ENCODE assay signal across 8 mouse cellular contexts in genomic region chr14:62389729-62390536, GRCm38 (mm10).
DNase-seq lines count a peak whose midpoint lies in the region; ATAC-seq lines count a peak whose summit lies in the region.

No protein-coding gene starts in this region.

- H3K36me3 ChIP-seq in hindbrain, embryonic 13.5 days, result no peaks in the 10 kb centered on the region
- H3K36me3 ChIP-seq in neural tube, embryonic 15.5 days, result no peaks in the 10 kb centered on the region

- DNase-seq in adrenal gland, postnatal 14 days, result peak; percentile 27
- DNase-seq in adrenal gland, adult (ENCODE audit: inconsistent age in 2 of 2, low spot score in 1 of 2), result no peak
- DNase-seq in lung, postnatal 10 days, result peak; percentile 22
- no peak for DNase-seq in lung, postnatal 25 days (ENCODE audit: low spot score)
- DNase-seq in kidney, adult 8-10 months, result no peak
- no peak for DNase-seq in T-cell, adult 2 months (ENCODE audit: low spot score)

- H3K27ac ChIP-seq in hindbrain, embryonic 13.5 days, result 0 out of 2 replicates have a peak overlapping the region, but pooled peaks have one; percentile 13
- H3K27ac ChIP-seq in neural tube, embryonic 15.5 days (replicated peaks), result no peak overlapping the region

- H3K9me3 ChIP-seq in hindbrain, embryonic 13.5 days, result no peaks in the 10 kb centered on the region
- no peaks in the 10 kb centered on the region for H3K9me3 ChIP-seq in neural tube, embryonic 15.5 days (replicated peaks)

- H3K4me1 ChIP-seq in hindbrain, embryonic 13.5 days (replicated peaks), result peaks cover 20% of the 10 kb centered on the region
- H3K4me1 ChIP-seq in neural tube, embryonic 15.5 days, result peaks cover 12% of the 10 kb centered on the region; the same call in 1 of the 2 replicates

- WGBS in hindbrain, embryonic 13.5 days, result 70% methylated on average over 9 of the region's 9 CpGs
- WGBS in neural tube, embryonic 15.5 days, result 78% methylated on average over 9 of the region's 9 CpGs

- H3K9ac ChIP-seq in hindbrain, embryonic 13.5 days, result no peak overlapping the region
- no peak overlapping the region for H3K9ac ChIP-seq in neural tube, embryonic 15.5 days (replicated peaks)

- ATAC-seq in hindbrain, embryonic 13.5 days (ENCODE audit: low FRiP score), result 0 out of 2 replicates have a peak, but pooled peaks have one; percentile 43
- ATAC-seq in neural tube, embryonic 15.5 days (ENCODE audit: low FRiP score), result peak; percentile 11; the same call in 1 of the 2 replicates

- no peaks in the 10 kb centered on the region for H3K27me3 ChIP-seq in hindbrain, embryonic 13.5 days
- H3K27me3 ChIP-seq in neural tube, embryonic 15.5 days (replicated peaks), result no peaks in the 10 kb centered on the region

- H3K4me2 ChIP-seq in hindbrain, embryonic 13.5 days, result peak overlapping the region; percentile 25; the same call in 1 of the 2 replicates
- H3K4me2 ChIP-seq in neural tube, embryonic 15.5 days, result no peak overlapping the region

- no peak overlapping the region for H3K4me3 ChIP-seq in hindbrain, embryonic 13.5 days
- no peak overlapping the region for H3K4me3 ChIP-seq in neural tube, embryonic 15.5 days (replicated peaks)

Comparison
In these comparisons a context has a peak if more than half of its experiments do, and no peak if none do; other contexts are left out.
1. DNase-seq: peak in adrenal gland, postnatal 14 days (single experiment) and lung, postnatal 10 days (single experiment); none in adrenal gland, adult (0 of 2), lung, postnatal 25 days (single experiment), kidney, adult 8-10 months (0 of 2) and T-cell, adult 2 months (single experiment).